Mouse (Mus musculus): Measurements from ENCODE around the gene Slit3. TPM values are rescaled to one million over a fixed set of nuclear protein-coding genes. Genes with fewer than 3 reads are reported as not detected.

The Slit3 gene
- total and polyA plus RNA-seq, 2 experiments from 2014 or later: 6.7 to 23.7 TPM

- TF ChIP-seq EP300 (IDR thresholded peaks at IDR 0.05; ENCODE audit: low read depth) (no peak), CTCF (IDR thresholded peaks at IDR 0.05; ENCODE audit: low read depth) (no peak)
- H3K9me3 ChIP-seq (replicated peaks; ENCODE audit: control insufficient read depth, low read length): no peaks in the 10 kb centered on the region
- no peak overlapping the region for H3K4me3 ChIP-seq (ENCODE audit: low read depth, low read length)
- H3K4me2 ChIP-seq (ENCODE audit: low read depth, low read length): no peak overlapping the region
- H3K27me3 ChIP-seq (ENCODE audit: control insufficient read depth, insufficient read depth, low read length): no peaks in the 10 kb centered on the region
- no peak for ATAC-seq (ENCODE audit: insufficient read depth, low read depth)
- DNase-seq (ENCODE audit: low spot score): no peak
- H3K4me1 ChIP-seq (ENCODE audit: control insufficient read depth, insufficient read depth): no peaks in the 10 kb centered on the region
- WGBS: 70% methylated on average over 8 of the region's 8 CpGs
- H3K9ac ChIP-seq (replicated peaks; ENCODE audit: low read depth, low read length): no peak overlapping the region
- no peaks in the 10 kb centered on the region for H3K36me3 ChIP-seq (replicated peaks; ENCODE audit: control insufficient read depth, insufficient read depth, low read length)
- H3K27ac ChIP-seq (ENCODE audit: low read depth): no peak overlapping the region
These were observed 383.9 kb downstream of the Slit3 start for GRCm38 (mm10) chr11:35504916-35505315.

DNA sequence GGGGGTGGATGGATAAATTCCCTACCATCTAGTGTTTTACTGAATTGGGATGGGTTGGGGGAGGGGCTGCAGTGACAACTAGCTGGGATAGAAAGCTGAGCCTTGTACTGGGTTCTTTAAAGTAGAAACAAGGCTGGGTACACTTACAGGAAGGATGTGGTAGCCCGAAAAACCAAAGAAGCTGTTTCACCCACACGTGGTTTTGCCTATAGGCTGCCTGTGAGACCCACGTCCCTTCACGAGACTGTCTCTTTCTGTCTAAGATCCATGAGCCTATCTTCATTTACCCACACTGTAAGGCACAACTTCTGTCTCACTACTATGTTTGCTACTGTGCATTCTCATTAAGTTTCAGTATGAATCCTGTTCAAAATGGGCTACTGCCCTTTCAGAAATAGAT, 384.3 kb downstream of the Slit3 start:
- 73% methylated on average over 4 of the region's 4 CpGs for WGBS
- Histone ChIP-seq H3K4me3 (ENCODE audit: low read depth, low read length) (no peak overlapping the region), H3K9ac (replicated peaks; ENCODE audit: low read depth, low read length) (no peak overlapping the region), H3K36me3 (replicated peaks; ENCODE audit: control insufficient read depth, insufficient read depth, low read length) (no peaks in the 10 kb centered on the region), H3K27ac (ENCODE audit: low read depth) (no peak overlapping the region), H3K27me3 (ENCODE audit: control insufficient read depth, insufficient read depth, low read length) (no peaks in the 10 kb centered on the region), H3K4me1 (ENCODE audit: control insufficient read depth, insufficient read depth) (no peaks in the 10 kb centered on the region), H3K9me3 (replicated peaks; ENCODE audit: control insufficient read depth, low read length) (no peaks in the 10 kb centered on the region), H3K4me2 (ENCODE audit: low read depth, low read length) (no peak overlapping the region)
- ATAC-seq (ENCODE audit: insufficient read depth, low read depth) (no peak), DNase-seq (ENCODE audit: low spot score) (no peak)
- TF ChIP-seq CTCF (IDR thresholded peaks at IDR 0.05; ENCODE audit: low read depth): no peak
- no peak for TF ChIP-seq EP300 (IDR thresholded peaks at IDR 0.05; ENCODE audit: low read depth)

- no peaks in the 10 kb centered on the region for H3K36me3 ChIP-seq (replicated peaks; ENCODE audit: control insufficient read depth, insufficient read depth, low read length)
- no peak overlapping the region for H3K9ac ChIP-seq (replicated peaks; ENCODE audit: low read depth, low read length)
- no peaks in the 10 kb centered on the region for H3K9me3 ChIP-seq (replicated peaks; ENCODE audit: control insufficient read depth, low read length)
- H3K4me3 ChIP-seq (ENCODE audit: low read depth, low read length): no peak overlapping the region
- H3K4me2 ChIP-seq (ENCODE audit: low read depth, low read length): no peak overlapping the region
- ATAC-seq (ENCODE audit: insufficient read depth, low read depth) (no peak), DNase-seq (ENCODE audit: low spot score) (no peak)
- H3K27ac ChIP-seq (ENCODE audit: low read depth): no peak overlapping the region
- 49% methylated on average over 9 of the region's 9 CpGs for WGBS
- no peaks in the 10 kb centered on the region for H3K4me1 ChIP-seq (ENCODE audit: control insufficient read depth, insufficient read depth)
- TF ChIP-seq EP300 (IDR thresholded peaks at IDR 0.05; ENCODE audit: low read depth) (no peak), CTCF (IDR thresholded peaks at IDR 0.05; ENCODE audit: low read depth) (no peak)
- H3K27me3 ChIP-seq (ENCODE audit: control insufficient read depth, insufficient read depth, low read length): no peaks in the 10 kb centered on the region
These were observed 384.8 kb downstream of the Slit3 start for GRCm38 (mm10) chr11:35505817-35506216.

GRCm38 (mm10) chr11:35507781-35508390, 386.9 kb downstream of the Slit3 start:
- no peak overlapping the region for H3K27ac ChIP-seq (ENCODE audit: low read depth)
- no peak for TF ChIP-seq CTCF (IDR thresholded peaks at IDR 0.05; ENCODE audit: low read depth)
- TF ChIP-seq EP300 (IDR thresholded peaks at IDR 0.05; ENCODE audit: low read depth): no peak
- WGBS: 53% methylated on average over 9 of the region's 9 CpGs
- H3K27me3 ChIP-seq (ENCODE audit: control insufficient read depth, insufficient read depth, low read length): no peaks in the 10 kb centered on the region
- no peaks in the 10 kb centered on the region for H3K36me3 ChIP-seq (replicated peaks; ENCODE audit: control insufficient read depth, insufficient read depth, low read length)
- no peaks in the 10 kb centered on the region for H3K4me1 ChIP-seq (ENCODE audit: control insufficient read depth, insufficient read depth)
- H3K9me3 ChIP-seq (replicated peaks; ENCODE audit: control insufficient read depth, low read length): no peaks in the 10 kb centered on the region
- no peak overlapping the region for H3K4me2 ChIP-seq (ENCODE audit: low read depth, low read length)
- no peak overlapping the region for H3K9ac ChIP-seq (replicated peaks; ENCODE audit: low read depth, low read length)
- H3K4me3 ChIP-seq (ENCODE audit: low read depth, low read length): no peak overlapping the region
- no peak for ATAC-seq (ENCODE audit: insufficient read depth, low read depth)
- DNase-seq (ENCODE audit: low spot score): no peak

DNA sequence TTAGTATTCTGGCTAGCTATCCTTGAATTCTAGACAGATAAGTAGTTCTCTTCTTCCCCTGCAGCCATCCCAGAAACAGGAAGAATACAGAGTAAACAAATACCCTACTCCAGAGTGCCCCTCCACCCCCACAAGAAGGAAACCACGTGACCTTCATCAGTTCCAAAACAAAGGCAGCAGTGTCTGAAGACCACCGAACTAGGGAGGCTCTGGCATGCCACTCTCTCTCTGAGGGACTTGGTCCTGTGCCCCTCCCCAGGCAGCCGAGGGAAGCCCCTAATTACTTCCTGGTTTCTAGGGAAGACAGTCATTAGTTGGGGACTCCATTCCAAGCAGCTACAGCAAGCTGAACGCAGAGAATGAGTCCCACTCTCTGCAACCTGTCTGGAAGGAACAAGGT, 391.7 kb downstream of the Slit3 start:
- 19% methylated on average over 4 of the region's 4 CpGs for WGBS

GRCm38 (mm10) chr11:35513343-35513742, 392.3 kb downstream of the Slit3 start:
- WGBS: 57% methylated on average over 6 of the region's 6 CpGs
- ATAC-seq (ENCODE audit: insufficient read depth, low read depth): no peak

More for the DNA sequence above, 391.7 kb downstream of the Slit3 start:
- H3K27me3 ChIP-seq (ENCODE audit: control insufficient read depth, insufficient read depth, low read length): no peaks in the 10 kb centered on the region
- no peak overlapping the region for H3K4me2 ChIP-seq (ENCODE audit: low read depth, low read length)
- TF ChIP-seq CTCF (IDR thresholded peaks at IDR 0.05; ENCODE audit: low read depth) (no peak), EP300 (IDR thresholded peaks at IDR 0.05; ENCODE audit: low read depth) (no peak)
- H3K36me3 ChIP-seq (replicated peaks; ENCODE audit: control insufficient read depth, insufficient read depth, low read length): no peaks in the 10 kb centered on the region
- no peak for DNase-seq (ENCODE audit: low spot score)
- H3K9me3 ChIP-seq (replicated peaks; ENCODE audit: control insufficient read depth, low read length): no peaks in the 10 kb centered on the region
- ATAC-seq (ENCODE audit: insufficient read depth, low read depth): no peak
- no peak overlapping the region for H3K27ac ChIP-seq (ENCODE audit: low read depth)
- H3K4me3 ChIP-seq (ENCODE audit: low read depth, low read length): no peak overlapping the region
- H3K9ac ChIP-seq (replicated peaks; ENCODE audit: low read depth, low read length): no peak overlapping the region
- H3K4me1 ChIP-seq (ENCODE audit: control insufficient read depth, insufficient read depth): no peaks in the 10 kb centered on the region

More at GRCm38 (mm10) chr11:35513343-35513742, 392.3 kb downstream of the Slit3 start:
- no peak overlapping the region for H3K9ac ChIP-seq (replicated peaks; ENCODE audit: low read depth, low read length)
- no peaks in the 10 kb centered on the region for H3K36me3 ChIP-seq (replicated peaks; ENCODE audit: control insufficient read depth, insufficient read depth, low read length)
- no peaks in the 10 kb centered on the region for H3K4me1 ChIP-seq (ENCODE audit: control insufficient read depth, insufficient read depth)
- H3K4me2 ChIP-seq (ENCODE audit: low read depth, low read length): no peak overlapping the region
- no peaks in the 10 kb centered on the region for H3K27me3 ChIP-seq (ENCODE audit: control insufficient read depth, insufficient read depth, low read length)
- no peak overlapping the region for H3K4me3 ChIP-seq (ENCODE audit: low read depth, low read length)
- DNase-seq (ENCODE audit: low spot score): no peak
- H3K9me3 ChIP-seq (replicated peaks; ENCODE audit: control insufficient read depth, low read length): no peaks in the 10 kb centered on the region
- TF ChIP-seq CTCF (IDR thresholded peaks at IDR 0.05; ENCODE audit: low read depth) (no peak), EP300 (IDR thresholded peaks at IDR 0.05; ENCODE audit: low read depth) (no peak)
- no peak overlapping the region for H3K27ac ChIP-seq (ENCODE audit: low read depth)
